ENCODE assay signal across 9 mouse cellular contexts in the genomic region with DNA sequence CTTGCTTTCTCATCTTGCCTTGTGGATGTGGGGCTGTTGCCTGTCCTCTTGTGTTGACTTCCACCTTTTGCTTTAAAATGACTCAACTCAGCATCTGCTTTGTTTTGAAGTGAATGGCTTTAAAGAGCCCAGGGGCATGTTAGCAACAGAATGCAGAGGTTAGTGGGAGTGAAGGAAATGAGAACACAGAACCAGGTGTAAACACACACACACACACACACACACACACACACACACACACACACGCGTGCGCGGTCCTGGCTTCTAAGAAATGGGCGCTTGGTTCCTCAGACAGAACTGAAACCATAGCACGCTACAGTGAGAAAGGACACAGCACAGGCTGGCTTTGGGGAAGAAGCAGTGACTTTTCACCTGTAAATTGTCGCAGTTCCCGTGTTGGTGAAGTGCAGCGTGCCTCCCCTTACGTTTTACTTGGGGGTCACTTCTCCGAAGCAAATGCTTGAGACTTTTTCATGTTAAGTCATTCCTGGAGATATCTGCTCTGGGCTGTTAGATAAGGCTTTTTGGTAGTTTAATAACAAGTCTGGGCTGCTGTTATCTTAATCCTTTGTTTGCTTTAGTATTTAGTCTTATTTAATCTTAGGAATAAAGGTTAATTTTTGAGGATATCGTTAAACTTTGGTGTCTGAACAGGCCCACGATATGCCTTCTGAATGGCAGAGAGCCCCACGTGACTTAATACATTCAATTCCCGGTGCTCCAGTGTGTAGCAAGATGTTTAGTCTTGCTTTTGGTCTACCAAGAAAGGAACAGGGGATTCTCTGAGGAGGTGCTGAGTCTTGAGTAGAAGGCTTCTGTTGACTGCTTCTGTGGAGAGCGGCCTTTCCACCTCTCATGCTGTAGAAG. TPM values are rescaled to one million over a fixed set of nuclear protein-coding genes. Genes with fewer than 3 reads are reported as not detected.
DNase-seq lines count a peak whose midpoint lies in the region; ATAC-seq lines count a peak whose summit lies in the region.
"Had no signal": no experiment of that assay in that cellular context is flagged by ENCODE, and none has a peak within 500 bp of the region (broad histone marks: within the 10 kb centered on the region; RNA-seq: fewer than 3 reads in every experiment).

No protein-coding gene starts in this region.

- WGBS in kidney, embryonic 15.5 days: 64% methylated on average over 16 of the region's 16 CpGs
- WGBS in liver, embryonic 12.5 days (ENCODE audit: insufficient replicate concordance): 48% methylated on average over 16 of the region's 16 CpGs
- WGBS in forebrain, embryonic 16.5 days: 90% methylated on average over 16 of the region's 16 CpGs

- intact Hi-C loops in left cerebral cortex, postnatal 36 days (cut with DNase I): no loop called here

- ATAC-seq in kidney, embryonic 15.5 days (replicated peaks; ENCODE audit: low FRiP score): no peak
- peak; percentile 54 for ATAC-seq in liver, embryonic 12.5 days
- ATAC-seq in forebrain, embryonic 16.5 days: no peak

- H3K36me3 ChIP-seq in kidney, embryonic 15.5 days: no peaks in the 10 kb centered on the region
- H3K36me3 ChIP-seq in liver, embryonic 12.5 days: no peaks in the 10 kb centered on the region
- H3K36me3 ChIP-seq in forebrain, embryonic 16.5 days (ENCODE audit: control insufficient read depth, insufficient read depth): no peaks in the 10 kb centered on the region

- H3K9me3 ChIP-seq in kidney, embryonic 15.5 days (replicated peaks): no peaks in the 10 kb centered on the region
- H3K9me3 ChIP-seq in liver, embryonic 12.5 days (replicated peaks): no peaks in the 10 kb centered on the region
- no peaks in the 10 kb centered on the region for H3K9me3 ChIP-seq in forebrain, embryonic 16.5 days (ENCODE audit: control insufficient read depth, low read length)

- H3K4me2 ChIP-seq in kidney, embryonic 15.5 days: peak overlapping the region; percentile 22; the same call in 1 of the 2 replicates
- H3K4me2 ChIP-seq in liver, embryonic 12.5 days: peak overlapping the region; percentile 48
- H3K4me2 ChIP-seq in forebrain, embryonic 16.5 days (ENCODE audit: low read length): no peak overlapping the region

- H3K4me1 ChIP-seq in kidney, embryonic 15.5 days: peaks cover 67% of the 10 kb centered on the region
- H3K4me1 ChIP-seq in brown adipose tissue, adult 24 weeks (ENCODE audit: control insufficient read depth, insufficient read depth, insufficient read length, low read length): peaks cover 44% of the 10 kb centered on the region
- peaks cover 66% of the 10 kb centered on the region for H3K4me1 ChIP-seq in liver, embryonic 12.5 days
- H3K4me1 ChIP-seq in forebrain, embryonic 16.5 days (replicated peaks; ENCODE audit: control insufficient read depth, insufficient read depth, low read length): 0 out of 2 replicates have a peak, but pooled peaks cover 8% of the 10 kb centered on the region

- H3K9ac ChIP-seq in kidney, embryonic 15.5 days: no peak overlapping the region
- H3K9ac ChIP-seq in liver, embryonic 12.5 days: peak overlapping the region; percentile 22; the same call in 1 of the 2 replicates
- no peak overlapping the region for H3K9ac ChIP-seq in forebrain, embryonic 16.5 days (replicated peaks; ENCODE audit: low read depth, low read length)

- H3K4me3 ChIP-seq in kidney, embryonic 15.5 days (replicated peaks): no peak overlapping the region
- H3K4me3 ChIP-seq in brown adipose tissue, adult 24 weeks (ENCODE audit: insufficient read depth, low read depth, low read length): no peak overlapping the region
- H3K4me3 ChIP-seq in liver, embryonic 12.5 days: 0 out of 2 replicates have a peak overlapping the region, but pooled peaks have one; percentile 2
- H3K4me3 ChIP-seq in forebrain, embryonic 16.5 days (replicated peaks; ENCODE audit: low read length): no peak overlapping the region
- H3K4me3 ChIP-seq: heart, adult 2 months had no signal

- H3K27ac ChIP-seq in kidney, embryonic 15.5 days: peak overlapping the region; percentile 75
- H3K27ac ChIP-seq in brown adipose tissue, adult 24 weeks (replicated peaks; ENCODE audit: low read depth, low read length): peak overlapping the region; percentile 82
- peak overlapping the region; percentile 41; the same call in 1 of the 2 replicates for H3K27ac ChIP-seq in liver, embryonic 12.5 days
- H3K27ac ChIP-seq in forebrain, embryonic 16.5 days (ENCODE audit: low read length): no peak overlapping the region

- DNase-seq in kidney, adult 18-20 months: no peak
- peak; percentile 29 to 69 for DNase-seq in spleen, postnatal 4 days (ENCODE audit: low spot score in 2 of 2)
- no peak for DNase-seq in layer of hippocampus, postnatal 14 days (ENCODE audit: low spot score in 2 of 2)
- DNase-seq in left cerebral cortex, postnatal 36 days (ENCODE audit: low spot score in 2 of 2): no peak

- H3K27me3 ChIP-seq in kidney, embryonic 15.5 days: no peaks in the 10 kb centered on the region
- no peaks in the 10 kb centered on the region for H3K27me3 ChIP-seq in liver, embryonic 12.5 days (replicated peaks)
- no peaks in the 10 kb centered on the region for H3K27me3 ChIP-seq in forebrain, embryonic 16.5 days (replicated peaks; ENCODE audit: control insufficient read depth, insufficient read depth, low read length)

RNA-seq across cellular contexts. Expression of gene Sipa1l1, which starts 20.8 kb away (rescaled TPM):
- polyA plus RNA-seq in kidney, embryonic 15.5 days (2015; fragmentation: Nextera tagmentation; extraction: Ambion mirVana): 38.1 and 39.8 TPM in 2 replicates
- polyA plus RNA-seq in brown adipose tissue, adult 24 weeks (2012; ENCODE audit: insufficient read depth, insufficient read length, missing spikeins): 23.9 and 29.7 TPM in 2 replicates
- polyA plus RNA-seq in liver, embryonic 12.5 days (2016; fragmentation: Nextera tagmentation; extraction: Ambion mirVana): 10.6 and 11.2 TPM in 2 replicates
- total RNA-seq in layer of hippocampus, postnatal 14 days (2021): 100 to 1,000 TPM; 159 to 165 TPM
- 100 to 1,000 TPM; 242 to 306 TPM for total RNA-seq in left cerebral cortex, postnatal 36 days (2021)
- 24.0 and 26.8 TPM in 2 replicates for polyA plus RNA-seq in forebrain, embryonic 16.5 days (2015; fragmentation: Nextera tagmentation; extraction: Ambion mirVana)

Comparison
In these comparisons a context has a peak if more than half of its experiments do, and no peak if none do; other contexts are left out.
1. DNase-seq: peak in spleen, postnatal 4 days (2 of 2); none in kidney, adult 18-20 months (single experiment), layer of hippocampus, postnatal 14 days (0 of 2) and left cerebral cortex, postnatal 36 days (0 of 2).